Mouse (Mus musculus) G1E (cell line): ENCODE measurements around the gene Rora.

ENCODE experiments used
- CTCF ChIP-seq: IDR thresholded peaks from 2 replicates; pipeline ENCODE4 v1.5.1; 2012; ENCODE audit warnings: low read depth, low read length, inconsistent platforms, mixed read lengths
- GATA1 ChIP-seq: IDR thresholded peaks from 2 replicates; pipeline ENCODE4 v1.6.1; 2012; ENCODE audit warnings: borderline replicate concordance, low read length, inconsistent platforms, mixed read lengths
- GATA2 ChIP-seq: IDR thresholded peaks from 2 replicates; pipeline ENCODE4 v1.6.1; 2012; ENCODE audit warnings: low read depth, low read length, inconsistent platforms, borderline replicate concordance
- POLR2AphosphoS5 ChIP-seq: IDR thresholded peaks from 2 replicates; pipeline ENCODE4 v1.6.1; 2012; ENCODE audit warnings: low read depth, low read length, inconsistent platforms; ENCODE audit not compliant: insufficient replicate concordance
- TAL1 ChIP-seq: conservative IDR thresholded peaks from 2 replicates; pipeline ENCODE4 v1.6.1; 2012; ENCODE audit warnings: low read depth, low read length, inconsistent platforms, mixed read lengths

GRCm38 (mm10) chr9:69340421-69340820 is 686.8 kb downstream of the Rora start:
- TF ChIP-seq CTCF (no peak), GATA1 (no peak), TAL1 (no peak), POLR2AphosphoS5 (no peak), GATA2 (no peak)
